Mouse (Mus musculus): Measurements from ENCODE around the gene Mustn1.

DNA sequence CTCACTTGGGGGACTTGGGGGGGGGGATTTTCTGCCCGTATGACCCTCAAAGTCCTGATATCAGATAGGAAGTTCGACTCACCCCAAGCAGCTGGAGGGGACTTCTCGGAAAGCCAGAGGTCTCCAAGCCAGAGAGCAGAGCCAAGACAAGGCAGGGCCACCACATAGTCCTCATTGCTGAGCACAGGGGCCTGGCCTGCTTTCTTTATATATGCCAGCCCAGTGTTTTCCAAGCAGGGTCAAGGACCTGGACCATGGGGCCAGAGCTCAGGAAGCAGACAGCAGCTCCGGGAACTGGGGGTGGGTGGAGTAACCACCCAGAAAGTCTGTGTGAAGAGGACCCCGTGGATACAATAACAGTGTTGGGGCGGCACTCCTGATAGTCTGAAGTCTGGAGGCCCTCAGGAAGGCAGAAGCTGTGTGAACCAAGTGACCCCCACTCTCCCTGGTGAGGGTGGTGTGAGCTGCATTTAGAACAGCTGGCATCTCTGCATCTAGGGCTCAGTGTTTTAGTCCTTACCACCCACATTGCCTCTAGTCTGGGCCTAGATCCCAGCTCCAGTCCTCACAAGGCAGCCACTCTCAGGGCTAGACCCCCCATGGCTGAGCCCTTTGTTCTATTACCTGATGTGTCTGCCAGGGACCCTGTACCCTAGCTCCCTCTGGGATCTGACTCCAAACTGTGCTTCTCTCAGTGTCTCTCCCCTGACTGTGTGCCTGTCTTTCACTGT lies 44.5 kb downstream of the Mustn1 start, which contains the start of gene Itih3:
- no peak for TF ChIP-seq CTCF (conservative IDR thresholded peaks at IDR 0.05; ENCODE audit: low read length)
- TF ChIP-seq NANOG (IDR thresholded peaks at IDR 0.05; ENCODE audit: borderline replicate concordance, low read length): no peak
- no peak for TF ChIP-seq POU5F1 (IDR thresholded peaks at IDR 0.05; ENCODE audit: borderline replicate concordance, low read length)
